Mouse (Mus musculus): ENCODE results near the gene Mrtfa. TPM values are rescaled to one million over a fixed set of nuclear protein-coding genes. Genes with fewer than 3 reads are reported as not detected.

Gene Mrtfa
- polyA plus RNA-seq, 1 experiment from 2014 or later = 26.2 TPM

GRCm38 (mm10) chr15:81110315-81110714 is 80.2 kb downstream of the Mrtfa start:
- H3K27ac ChIP-seq (ENCODE audit: low read length) = no peak overlapping the region
- no peak for ATAC-seq (ENCODE audit: insufficient read depth, low FRiP score)
- H3K4me3 ChIP-seq (replicated peaks; ENCODE audit: low read length) = no peak overlapping the region
- H3K9me3 ChIP-seq (replicated peaks; ENCODE audit: control insufficient read depth, low read length) = no peaks in the 10 kb centered on the region
- no peaks in the 10 kb centered on the region for H3K36me3 ChIP-seq (ENCODE audit: control insufficient read depth, insufficient read depth, low read length)
- peaks cover 18% of the 10 kb centered on the region for H3K4me1 ChIP-seq (ENCODE audit: control insufficient read depth, insufficient read depth, low read length)
- no peaks in the 10 kb centered on the region for H3K27me3 ChIP-seq (ENCODE audit: control insufficient read depth, insufficient read depth, low read length)
- no peak overlapping the region for H3K9ac ChIP-seq (ENCODE audit: low read length)
- H3K4me2 ChIP-seq (ENCODE audit: low read depth, low read length) = no peak overlapping the region
- 48% methylated on average over 3 of the region's 3 CpGs for WGBS

DNA sequence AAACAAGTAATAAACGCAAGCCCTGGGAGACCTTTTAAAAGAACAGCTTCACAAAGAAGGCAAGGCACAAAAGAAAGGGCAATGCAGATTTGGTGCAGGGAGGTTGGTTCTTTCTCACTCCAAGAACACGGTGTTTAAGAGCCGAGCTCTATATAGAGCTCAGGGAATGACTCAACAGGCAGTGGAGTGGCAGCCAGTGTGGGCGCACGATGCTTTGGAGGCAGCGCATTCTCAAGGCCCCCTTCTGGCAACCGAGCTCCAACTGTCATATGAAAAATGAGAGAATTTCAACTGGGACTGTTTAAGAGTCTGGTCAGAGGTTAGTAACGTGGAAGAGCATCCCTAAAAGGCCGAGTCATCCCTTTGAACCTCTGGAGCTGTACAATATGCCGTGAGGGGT is 84.6 kb downstream of the Mrtfa start:
- H3K4me3 ChIP-seq (replicated peaks; ENCODE audit: low read length) = no peak overlapping the region
- no peak overlapping the region for H3K9ac ChIP-seq (ENCODE audit: low read length)
- ATAC-seq (ENCODE audit: insufficient read depth, low FRiP score) = no peak
- H3K4me2 ChIP-seq (ENCODE audit: low read depth, low read length) = no peak overlapping the region
- peaks cover 38% of the 10 kb centered on the region for H3K4me1 ChIP-seq (ENCODE audit: control insufficient read depth, insufficient read depth, low read length)
- 39% methylated on average over 10 of the region's 10 CpGs for WGBS
- no peaks in the 10 kb centered on the region for H3K36me3 ChIP-seq (ENCODE audit: control insufficient read depth, insufficient read depth, low read length)
- no peak overlapping the region for H3K27ac ChIP-seq (ENCODE audit: low read length)
- H3K9me3 ChIP-seq (replicated peaks; ENCODE audit: control insufficient read depth, low read length) = no peaks in the 10 kb centered on the region
- no peaks in the 10 kb centered on the region for H3K27me3 ChIP-seq (ENCODE audit: control insufficient read depth, insufficient read depth, low read length)

DNA sequence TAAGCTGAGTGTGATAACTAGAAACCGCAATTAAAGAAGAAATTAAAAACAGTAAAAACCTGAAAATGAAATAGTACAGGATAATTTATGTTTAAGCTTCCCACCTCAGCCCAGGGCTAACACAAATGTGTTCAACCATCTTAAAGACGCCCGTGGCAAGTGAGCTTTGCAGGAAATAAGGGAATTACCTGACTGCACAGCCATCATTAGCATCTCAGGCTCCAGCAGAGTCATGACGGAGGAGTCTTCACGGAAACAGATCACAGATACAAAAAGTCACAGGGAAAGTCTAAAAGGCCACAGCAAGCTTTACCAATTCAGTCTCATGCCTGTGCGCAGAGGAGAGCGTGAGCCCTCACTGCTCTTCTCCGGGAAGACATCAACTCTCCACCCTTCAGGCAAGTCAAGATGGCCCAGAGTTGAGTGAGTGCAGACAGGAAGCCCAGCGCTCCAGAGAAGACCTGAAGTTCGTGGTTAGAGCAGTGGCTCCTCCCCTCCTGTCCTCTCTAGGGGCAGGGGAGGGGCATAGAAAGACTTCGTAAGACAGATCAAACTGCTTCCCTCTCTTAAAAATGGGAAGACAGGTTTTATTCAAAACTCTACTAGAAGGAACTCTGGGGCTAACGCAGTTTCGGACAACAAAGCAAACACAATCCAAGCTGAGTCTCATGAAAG is 85.8 kb downstream of the Mrtfa start:
- 45% methylated on average over 13 of the region's 13 CpGs for WGBS

DNA sequence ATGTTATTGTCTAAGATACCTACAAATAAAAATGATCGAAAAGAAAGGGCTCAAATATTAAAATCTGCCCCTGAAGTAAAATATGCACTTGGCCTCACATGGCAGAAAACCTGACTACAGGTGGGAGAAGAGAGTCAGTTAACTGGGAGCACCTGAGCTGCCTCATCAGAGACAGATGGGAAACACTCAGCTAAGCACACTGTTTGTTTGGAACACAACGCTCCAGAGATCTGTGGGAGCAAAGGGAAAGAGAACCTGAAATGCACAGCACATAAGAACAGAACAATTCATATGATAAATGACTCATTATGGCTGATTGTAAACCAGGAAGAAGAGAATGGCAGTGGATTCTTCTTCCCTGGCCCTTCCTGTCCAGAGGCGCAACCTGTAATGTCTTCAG is 87.1 kb downstream of the Mrtfa start:
- Histone ChIP-seq H3K36me3 (ENCODE audit: control insufficient read depth, insufficient read depth, low read length) (no peaks in the 10 kb centered on the region), H3K9me3 (replicated peaks; ENCODE audit: control insufficient read depth, low read length) (no peaks in the 10 kb centered on the region), H3K27me3 (ENCODE audit: control insufficient read depth, insufficient read depth, low read length) (no peaks in the 10 kb centered on the region), H3K4me1 (ENCODE audit: control insufficient read depth, insufficient read depth, low read length) (peaks cover 38% of the 10 kb centered on the region), H3K9ac (ENCODE audit: low read length) (no peak overlapping the region), H3K4me3 (replicated peaks; ENCODE audit: low read length) (no peak overlapping the region), H3K27ac (ENCODE audit: low read length) (no peak overlapping the region), H3K4me2 (ENCODE audit: low read depth, low read length) (no peak overlapping the region)
- WGBS = 84% methylated on average over 3 of the region's 3 CpGs
- no peak for ATAC-seq (ENCODE audit: insufficient read depth, low FRiP score)

More for the DNA sequence above, 85.8 kb downstream of the Mrtfa start:
- H3K4me1 ChIP-seq (ENCODE audit: control insufficient read depth, insufficient read depth, low read length) = peaks cover 38% of the 10 kb centered on the region
- ATAC-seq (ENCODE audit: insufficient read depth, low FRiP score) = no peak
- no peaks in the 10 kb centered on the region for H3K9me3 ChIP-seq (replicated peaks; ENCODE audit: control insufficient read depth, low read length)
- peak overlapping the region; percentile 44 for H3K27ac ChIP-seq (ENCODE audit: low read length)
- no peaks in the 10 kb centered on the region for H3K27me3 ChIP-seq (ENCODE audit: control insufficient read depth, insufficient read depth, low read length)
- no peak overlapping the region for H3K9ac ChIP-seq (ENCODE audit: low read length)
- H3K4me3 ChIP-seq (replicated peaks; ENCODE audit: low read length) = peak overlapping the region; percentile 22
- H3K4me2 ChIP-seq (ENCODE audit: low read depth, low read length) = peak overlapping the region; percentile 28
- no peaks in the 10 kb centered on the region for H3K36me3 ChIP-seq (ENCODE audit: control insufficient read depth, insufficient read depth, low read length)

DNA sequence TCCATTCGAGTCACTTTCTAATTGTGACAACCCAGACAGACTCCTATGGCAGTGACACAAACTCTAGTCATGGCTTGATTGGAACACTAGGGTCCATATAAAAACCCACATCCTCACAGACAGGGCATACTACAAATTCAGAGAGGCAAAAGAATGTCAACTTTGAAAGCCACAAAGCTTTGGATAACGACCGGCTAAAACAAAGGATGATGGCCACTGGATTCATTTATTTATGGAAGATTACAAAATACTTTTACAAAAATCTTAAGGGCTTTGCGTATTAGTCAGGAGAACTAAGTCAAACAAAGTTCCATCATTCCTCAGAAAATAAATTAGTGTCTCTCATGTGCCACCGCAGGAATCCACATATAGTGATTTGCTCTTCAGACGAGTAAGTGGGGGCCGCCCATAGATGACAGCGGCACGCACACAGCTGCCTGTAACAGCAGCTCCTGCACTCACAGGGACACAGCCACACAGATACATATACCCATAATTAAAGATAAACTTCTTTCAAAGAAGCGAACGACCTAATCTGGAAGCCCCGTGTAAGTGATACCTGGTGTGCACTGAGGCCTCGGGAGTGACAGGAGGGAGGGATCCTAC is 88.2 kb downstream of the Mrtfa start:
- H3K36me3 ChIP-seq (ENCODE audit: control insufficient read depth, insufficient read depth, low read length) = no peaks in the 10 kb centered on the region
- WGBS = 67% methylated on average over 13 of the region's 13 CpGs
- H3K9ac ChIP-seq (ENCODE audit: low read length) = no peak overlapping the region
- no peaks in the 10 kb centered on the region for H3K27me3 ChIP-seq (ENCODE audit: control insufficient read depth, insufficient read depth, low read length)
- H3K27ac ChIP-seq (ENCODE audit: low read length) = no peak overlapping the region
- peaks cover 36% of the 10 kb centered on the region for H3K4me1 ChIP-seq (ENCODE audit: control insufficient read depth, insufficient read depth, low read length)
- ATAC-seq (ENCODE audit: insufficient read depth, low FRiP score) = no peak
- H3K4me2 ChIP-seq (ENCODE audit: low read depth, low read length) = no peak overlapping the region
- H3K9me3 ChIP-seq (replicated peaks; ENCODE audit: control insufficient read depth, low read length) = no peaks in the 10 kb centered on the region
- H3K4me3 ChIP-seq (replicated peaks; ENCODE audit: low read length) = no peak overlapping the region

GRCm38 (mm10) chr15:81101316-81101715 is 89.2 kb downstream of the Mrtfa start:
- Histone ChIP-seq H3K9me3 (replicated peaks; ENCODE audit: control insufficient read depth, low read length) (no peaks in the 10 kb centered on the region), H3K4me3 (replicated peaks; ENCODE audit: low read length) (no peak overlapping the region), H3K27me3 (ENCODE audit: control insufficient read depth, insufficient read depth, low read length) (no peaks in the 10 kb centered on the region), H3K9ac (ENCODE audit: low read length) (no peak overlapping the region), H3K27ac (ENCODE audit: low read length) (no peak overlapping the region), H3K4me2 (ENCODE audit: low read depth, low read length) (no peak overlapping the region), H3K4me1 (ENCODE audit: control insufficient read depth, insufficient read depth, low read length) (peaks cover 42% of the 10 kb centered on the region), H3K36me3 (ENCODE audit: control insufficient read depth, insufficient read depth, low read length) (no peaks in the 10 kb centered on the region)
- ATAC-seq (ENCODE audit: insufficient read depth, low FRiP score) = no peak
- 61% methylated on average over 5 of the region's 5 CpGs for WGBS

GRCm38 (mm10) chr15:81099269-81099668 is 91.3 kb downstream of the Mrtfa start:
- H3K4me2 ChIP-seq (ENCODE audit: low read depth, low read length) = no peak overlapping the region
- 82% methylated on average over 11 of the region's 11 CpGs for WGBS
- peaks cover 23% of the 10 kb centered on the region for H3K4me1 ChIP-seq (ENCODE audit: control insufficient read depth, insufficient read depth, low read length)
- no peak overlapping the region for H3K4me3 ChIP-seq (replicated peaks; ENCODE audit: low read length)
- no peak overlapping the region for H3K27ac ChIP-seq (ENCODE audit: low read length)
- no peaks in the 10 kb centered on the region for H3K27me3 ChIP-seq (ENCODE audit: control insufficient read depth, insufficient read depth, low read length)
- no peak overlapping the region for H3K9ac ChIP-seq (ENCODE audit: low read length)
- ATAC-seq (ENCODE audit: insufficient read depth, low FRiP score) = no peak
- H3K9me3 ChIP-seq (replicated peaks; ENCODE audit: control insufficient read depth, low read length) = no peaks in the 10 kb centered on the region
- H3K36me3 ChIP-seq (ENCODE audit: control insufficient read depth, insufficient read depth, low read length) = no peaks in the 10 kb centered on the region

GRCm38 (mm10) chr15:81098689-81099088 is 91.9 kb downstream of the Mrtfa start:
- H3K27me3 ChIP-seq (ENCODE audit: control insufficient read depth, insufficient read depth, low read length) = no peaks in the 10 kb centered on the region
- WGBS = 91% methylated on average over 3 of the region's 3 CpGs
- H3K9ac ChIP-seq (ENCODE audit: low read length) = no peak overlapping the region
- H3K9me3 ChIP-seq (replicated peaks; ENCODE audit: control insufficient read depth, low read length) = no peaks in the 10 kb centered on the region
- H3K4me1 ChIP-seq (ENCODE audit: control insufficient read depth, insufficient read depth, low read length) = peaks cover 22% of the 10 kb centered on the region
- ATAC-seq (ENCODE audit: insufficient read depth, low FRiP score) = no peak
- H3K4me2 ChIP-seq (ENCODE audit: low read depth, low read length) = no peak overlapping the region
- H3K27ac ChIP-seq (ENCODE audit: low read length) = no peak overlapping the region
- H3K4me3 ChIP-seq (replicated peaks; ENCODE audit: low read length) = no peak overlapping the region
- H3K36me3 ChIP-seq (ENCODE audit: control insufficient read depth, insufficient read depth, low read length) = no peaks in the 10 kb centered on the region

GRCm38 (mm10) chr15:81097896-81098295 is 92.7 kb downstream of the Mrtfa start:
- Histone ChIP-seq H3K9ac (ENCODE audit: low read length) (no peak overlapping the region), H3K4me1 (ENCODE audit: control insufficient read depth, insufficient read depth, low read length) (peaks cover 18% of the 10 kb centered on the region), H3K27ac (ENCODE audit: low read length) (no peak overlapping the region), H3K4me3 (replicated peaks; ENCODE audit: low read length) (no peak overlapping the region), H3K4me2 (ENCODE audit: low read depth, low read length) (no peak overlapping the region), H3K27me3 (ENCODE audit: control insufficient read depth, insufficient read depth, low read length) (no peaks in the 10 kb centered on the region), H3K36me3 (ENCODE audit: control insufficient read depth, insufficient read depth, low read length) (no peaks in the 10 kb centered on the region), H3K9me3 (replicated peaks; ENCODE audit: control insufficient read depth, low read length) (no peaks in the 10 kb centered on the region)
- no peak for ATAC-seq (ENCODE audit: insufficient read depth, low FRiP score)
- 60% methylated on average over 6 of the region's 6 CpGs for WGBS
